Comparison of ENCODE assay signal across 8 mouse cellular contexts in genomic region chr8:70743656-70744590, GRCm38 (mm10). TPM values are rescaled to one million over a fixed set of nuclear protein-coding genes. Genes with fewer than 3 reads are reported as not detected.
DNase-seq lines count a peak whose midpoint lies in the region; ATAC-seq lines count a peak whose summit lies in the region.

No protein-coding gene starts in this region.

- peaks cover 3% of the 10 kb centered on the region; the same call in 1 of the 2 replicates for H3K4me1 ChIP-seq in forebrain, embryonic 11.5 days (replicated peaks; ENCODE audit: control insufficient read depth, insufficient read depth, low read length)

- no peak overlapping the region for H3K27ac ChIP-seq in forebrain, embryonic 11.5 days (ENCODE audit: low read depth, low read length)
- no peak overlapping the region for H3K27ac ChIP-seq in macrophage

- no peak; the same call in 1 of the 2 replicates for ATAC-seq in forebrain, embryonic 11.5 days (replicated peaks; ENCODE audit: low FRiP score)

- no peaks in the 10 kb centered on the region for H3K9me3 ChIP-seq in forebrain, embryonic 11.5 days (ENCODE audit: control insufficient read depth, low read length)

- no peaks in the 10 kb centered on the region for H3K79me2 ChIP-seq in macrophage (ENCODE audit: inconsistent target)

- H3K9ac ChIP-seq in forebrain, embryonic 11.5 days (ENCODE audit: low read length), result peak overlapping the region; percentile 41; the same call in 1 of the 2 replicates

- H3K4me3 ChIP-seq in forebrain, embryonic 11.5 days (ENCODE audit: low read depth, low read length), result peak overlapping the region; percentile 26
- peak overlapping the region; percentile 17; the same call in 1 of the 2 replicates for H3K4me3 ChIP-seq in macrophage (ENCODE audit: inconsistent target)

- 3% methylated on average over 47 of the region's 48 CpGs for WGBS in forebrain, embryonic 11.5 days
- 6% methylated on average over 48 of the region's 48 CpGs for WGBS in macrophage (ENCODE audit: missing documents)

- intact Hi-C loops in heart, postnatal 14 days (cut with DNase I), result no loop called here

- H3K27me3 ChIP-seq in forebrain, embryonic 11.5 days (ENCODE audit: control insufficient read depth, insufficient read depth, low read length), result peaks cover 42% of the 10 kb centered on the region

- DNase-seq in ES-CJ7 (ENCODE audit: low read depth, low spot score), result peak; percentile 63
- DNase-seq in adrenal gland, postnatal 14 days, result peak; percentile 82
- peak; percentile 63 for DNase-seq in forebrain, embryonic 11.5 days (ENCODE audit: low spot score)
- peak; percentile 72 for DNase-seq in heart, postnatal 14 days
- peak; percentile 92 to 95 for DNase-seq in kidney, postnatal 25 days
- DNase-seq in testis, postnatal 10 days (ENCODE audit: low spot score), result peak; percentile 76
- DNase-seq in urinary bladder, postnatal 36 days (ENCODE audit: low spot score in 2 of 2), result no peak

- H3K36me3 ChIP-seq in forebrain, embryonic 11.5 days (ENCODE audit: control insufficient read depth, insufficient read depth, low read length), result no peaks in the 10 kb centered on the region
- no peaks in the 10 kb centered on the region for H3K36me3 ChIP-seq in macrophage (ENCODE audit: inconsistent target)

- H3K4me2 ChIP-seq in forebrain, embryonic 11.5 days (ENCODE audit: low read depth, low read length, severe bottlenecking), result peak overlapping the region; percentile 49

RNA-seq across cellular contexts. Expression of gene Rab3a, which starts 10.6 kb away (rescaled TPM):
- total RNA-seq in adrenal gland, postnatal 14 days (2021), result 56.2 and 75.1 TPM in 2 replicates
- polyA plus RNA-seq in forebrain, embryonic 11.5 days (2014; fragmentation: Nextera tagmentation; extraction: Ambion mirVana), result 42.7 and 49.7 TPM in 2 replicates
- total RNA-seq in heart, postnatal 14 days (2021), result 10 to 100 TPM; 51.6 to 51.9 TPM
- 10 to 100 TPM in 4 of 26 experiments, 1 to 10 TPM in 14, not detected in 8; 1.3 to 17.0 (median 3.9) TPM for total RNA-seq in macrophage (2018; cell fraction: chromatin; rRNA removed)
- total RNA-seq in macrophage (2018; cell fraction: cytosol; rRNA removed), result 1 to 10 TPM in 22 of 26 experiments, under 1 TPM in 4; 0.14 to 6.8 (median 4.3) TPM
- 10 to 100 TPM in 4 of 26 experiments, 1 to 10 TPM in 14, under 1 TPM in 5, not detected in 3; 0.40 to 12.9 (median 1.7) TPM for total RNA-seq in macrophage (2018; cell fraction: nucleus; rRNA removed)
- polyA plus RNA-seq in macrophage (2018), result 3.2 to 5.2 TPM (median 3.7 TPM) in 3 replicates

RNA-seq across cellular contexts. Expression of gene Mpv17l2, which starts 16.8 kb away (rescaled TPM):
- total RNA-seq in adrenal gland, postnatal 14 days (2021), result 113 and 123 TPM in 2 replicates
- polyA plus RNA-seq in forebrain, embryonic 11.5 days (2014; fragmentation: Nextera tagmentation; extraction: Ambion mirVana), result 31.0 and 34.1 TPM in 2 replicates
- 10 to 100 TPM; 29.3 to 29.9 TPM for total RNA-seq in heart, postnatal 14 days (2021)
- total RNA-seq in macrophage (2018; cell fraction: chromatin; rRNA removed), result 10 to 100 TPM in 9 of 26 experiments, 1 to 10 TPM in 13, not detected in 4; 1.0 to 18.7 (median 8.1) TPM
- 10 to 100 TPM; 21.2 to 51.6 (median 33.0) TPM for total RNA-seq in macrophage (2018; cell fraction: cytosol; rRNA removed)
- 10 to 100 TPM in 17 of 26 experiments, 1 to 10 TPM in 9; 2.6 to 29.3 (median 14.0) TPM for total RNA-seq in macrophage (2018; cell fraction: nucleus; rRNA removed)
- 26.0 to 40.2 TPM (median 29.3 TPM) in 3 replicates for polyA plus RNA-seq in macrophage (2018)

RNA-seq across cellular contexts. Expression of gene Pde4c, which starts 20.4 kb away (rescaled TPM):
- total RNA-seq in adrenal gland, postnatal 14 days (2021), result 1.9 TPM in 2 replicates
- 0.13 and 0.37 TPM in 2 replicates for polyA plus RNA-seq in forebrain, embryonic 11.5 days (2014; fragmentation: Nextera tagmentation; extraction: Ambion mirVana)
- total RNA-seq in heart, postnatal 14 days (2021), result 1 to 10 TPM; 4.5 to 4.6 TPM
- total RNA-seq in macrophage (2018; cell fraction: chromatin; rRNA removed), result not detected
- under 1 TPM in 1 of 26 experiments, not detected in 25; 0.04 TPM for total RNA-seq in macrophage (2018; cell fraction: cytosol; rRNA removed)
- under 1 TPM in 1 of 26 experiments, not detected in 25; 0.51 TPM for total RNA-seq in macrophage (2018; cell fraction: nucleus; rRNA removed)
- not detected in 3 replicates for polyA plus RNA-seq in macrophage (2018)

RNA-seq across cellular contexts. Expression of gene Gm3336, which starts 25.6 kb away (rescaled TPM):
- 0.70 TPM in 1 of 2 replicates, not detected in the other for total RNA-seq in adrenal gland, postnatal 14 days (2021)
- not detected in 2 replicates for polyA plus RNA-seq in forebrain, embryonic 11.5 days (2014; fragmentation: Nextera tagmentation; extraction: Ambion mirVana)
- total RNA-seq in heart, postnatal 14 days (2021), result not detected
- not detected for total RNA-seq in macrophage (2018; cell fraction: chromatin; rRNA removed)
- total RNA-seq in macrophage (2018; cell fraction: cytosol; rRNA removed), result not detected
- total RNA-seq in macrophage (2018; cell fraction: nucleus; rRNA removed), result 1 to 10 TPM in 1 of 26 experiments, not detected in 25; 1.7 TPM
- polyA plus RNA-seq in macrophage (2018), result not detected in 3 replicates

RNA-seq across cellular contexts. Expression of gene Pik3r2, which starts 32.6 kb away (rescaled TPM):
- 35.4 and 44.0 TPM in 2 replicates for total RNA-seq in adrenal gland, postnatal 14 days (2021)
- 58.9 and 61.6 TPM in 2 replicates for polyA plus RNA-seq in forebrain, embryonic 11.5 days (2014; fragmentation: Nextera tagmentation; extraction: Ambion mirVana)
- 10 to 100 TPM; 31.4 to 33.1 TPM for total RNA-seq in heart, postnatal 14 days (2021)
- 10 to 100 TPM in 15 of 26 experiments, 1 to 10 TPM in 11; 2.0 to 45.1 (median 11.1) TPM for total RNA-seq in macrophage (2018; cell fraction: chromatin; rRNA removed)
- 10 to 100 TPM; 14.9 to 33.2 (median 21.8) TPM for total RNA-seq in macrophage (2018; cell fraction: cytosol; rRNA removed)
- 10 to 100 TPM in 16 of 26 experiments, 1 to 10 TPM in 10; 2.9 to 36.2 (median 12.5) TPM for total RNA-seq in macrophage (2018; cell fraction: nucleus; rRNA removed)
- polyA plus RNA-seq in macrophage (2018), result 23.2 to 26.1 TPM (median 23.3 TPM) in 3 replicates

Comparison
In these comparisons a context has a peak if more than half of its experiments do, and no peak if none do; other contexts are left out.
1. DNase-seq: peak in ES-CJ7 (single experiment), adrenal gland, postnatal 14 days (single experiment), forebrain, embryonic 11.5 days (single experiment), heart, postnatal 14 days (2 of 2), kidney, postnatal 25 days (2 of 2) and testis, postnatal 10 days (single experiment); none in urinary bladder, postnatal 36 days (0 of 2).